Comparison of ENCODE assay signal across 8 mouse cellular contexts in the genomic region with DNA sequence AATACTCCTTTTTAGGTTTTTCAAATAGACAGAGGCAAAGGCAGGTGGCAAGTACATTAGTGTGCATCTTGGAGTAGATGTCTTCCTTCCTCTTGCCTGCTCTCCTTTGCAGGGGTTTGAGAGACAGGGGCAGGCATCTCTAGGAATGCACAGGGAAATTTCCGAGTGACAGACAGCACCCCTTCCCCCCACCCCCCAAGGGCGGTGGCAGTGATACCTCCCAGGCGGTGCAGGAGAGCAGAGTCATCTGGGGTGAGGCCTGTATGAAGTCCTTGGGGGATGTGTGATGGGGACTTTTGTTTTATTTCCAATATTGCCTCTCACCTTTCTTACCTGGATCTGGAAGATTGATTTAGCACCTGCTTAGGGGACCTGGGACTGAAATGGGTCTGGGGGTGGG. TPM values are rescaled to one million over a fixed set of nuclear protein-coding genes. Genes with fewer than 3 reads are reported as not detected.
DNase-seq lines count a peak whose midpoint lies in the region; ATAC-seq and TF ChIP-seq lines count a peak whose summit lies in the region.

No protein-coding gene starts in this region.

- intact Hi-C loops in gastrocnemius, adult 2 months (cut with DNase I): loop anchor here (5.0 kb wide), 2 partner anchors 49 to 76 kb away; a partner anchor contains a TSS

- TF ChIP-seq CTCF in gastrocnemius, adult 2 months (IDR thresholded peaks at IDR 0.05): no peak
- TF ChIP-seq CTCF in thymus, adult 2 months (IDR thresholded peaks at IDR 0.05; ENCODE audit: borderline replicate concordance, control insufficient read depth, extremely low read depth, insufficient read depth, low read length, poor library complexity): no peak

- H3K36me3 ChIP-seq in thymus, adult 2 months (ENCODE audit: control insufficient read depth, insufficient read depth, low read length): no peaks in the 10 kb centered on the region
- no peaks in the 10 kb centered on the region for H3K36me3 ChIP-seq in limb, embryonic 15.5 days

- peaks cover 9% of the 10 kb centered on the region for H3K4me1 ChIP-seq in thymus, adult 2 months (replicated peaks; ENCODE audit: control insufficient read depth, insufficient read depth, low read length)
- peaks cover 15% of the 10 kb centered on the region for H3K4me1 ChIP-seq in limb, embryonic 15.5 days

- no peak for DNase-seq in gastrocnemius, adult 2 months
- DNase-seq in gastrocnemius, postnatal 10 days: no peak
- no peak for DNase-seq in thymus, adult 2 months
- no peak for DNase-seq in thymus, postnatal 10 days (ENCODE audit: low spot score in 2 of 2)
- DNase-seq in embryo, embryonic 10 days (ENCODE audit: low spot score): no peak
- DNase-seq in adrenal gland, postnatal 36 days: no peak
- DNase-seq in embryo, embryonic 11 days: no peak

- H3K4me3 ChIP-seq in gastrocnemius, adult 2 months: peak overlapping the region; percentile 81
- H3K4me3 ChIP-seq in thymus, adult 2 months (ENCODE audit: control insufficient read depth, insufficient read depth, low read length): peak overlapping the region; percentile 59
- peak overlapping the region; percentile 58 for H3K4me3 ChIP-seq in limb, embryonic 15.5 days

- peak overlapping the region; percentile 94 for H3K27ac ChIP-seq in gastrocnemius, adult 2 months
- no peak overlapping the region for H3K27ac ChIP-seq in thymus, adult 2 months (ENCODE audit: control insufficient read depth, insufficient read depth, low read length)
- H3K27ac ChIP-seq in limb, embryonic 15.5 days: no peak overlapping the region

- no peak for TF ChIP-seq POLR2A in thymus, adult 2 months (IDR thresholded peaks at IDR 0.05; ENCODE audit: control insufficient read depth, extremely low read depth, insufficient read depth, low read length, poor library complexity)

- peak overlapping the region; percentile 94 for H3K4me2 ChIP-seq in limb, embryonic 15.5 days

- H3K9ac ChIP-seq in limb, embryonic 15.5 days: peak overlapping the region; percentile 51; the same call in 1 of the 2 replicates

- no peaks in the 10 kb centered on the region; the same call in 1 of the 2 replicates for H3K27me3 ChIP-seq in thymus, adult 2 months (ENCODE audit: control insufficient read depth, insufficient read depth, low read length)
- H3K27me3 ChIP-seq in limb, embryonic 15.5 days: peaks cover 22% of the 10 kb centered on the region

- ATAC-seq in limb, embryonic 15.5 days (ENCODE audit: insufficient number of reproducible peaks, low FRiP score, low TSS enrichment, low read depth): no peak

- WGBS in thymus, adult 2 months: 26% methylated on average over 3 of the region's 3 CpGs
- WGBS in limb, embryonic 15.5 days: 12% methylated on average over 3 of the region's 3 CpGs

- no peaks in the 10 kb centered on the region for H3K9me3 ChIP-seq in limb, embryonic 15.5 days

RNA-seq across cellular contexts. Expression of a gene that starts 1.2 kb away (rescaled TPM):
- 10 to 100 TPM; 52.8 to 59.4 TPM for total RNA-seq in gastrocnemius, adult 2 months (2021)
- 100 to 1,000 TPM; 104 to 111 TPM for total RNA-seq in gastrocnemius, postnatal 10 days (2021)
- 2.1 TPM in 2 replicates for polyA plus RNA-seq in thymus, adult 2 months (2012; rRNA removed)
- polyA plus RNA-seq in limb, embryonic 15.5 days (2015; fragmentation: Nextera tagmentation; extraction: Ambion mirVana): 13.5 and 18.0 TPM in 2 replicates
- total RNA-seq in adrenal gland, postnatal 36 days (2021): 1 to 10 TPM; 5.0 to 7.1 TPM

Comparison
In these comparisons a context has a peak if more than half of its experiments do, and no peak if none do; other contexts are left out.
1. RNA of a gene that starts 1.2 kb away (total RNA-seq): 104 to 111 TPM in gastrocnemius, postnatal 10 days and 52.8 to 59.4 TPM in gastrocnemius, adult 2 months; 5.0 to 7.1 TPM in adrenal gland, postnatal 36 days; every median in the first group is over 4 times any median in the second.
2. Peak in every context shown above with its lines, with median percentiles within 50 percentile points of each other: H3K4me3 ChIP-seq.